9 mouse cellular contexts compared by ENCODE assay signal in the genomic region with DNA sequence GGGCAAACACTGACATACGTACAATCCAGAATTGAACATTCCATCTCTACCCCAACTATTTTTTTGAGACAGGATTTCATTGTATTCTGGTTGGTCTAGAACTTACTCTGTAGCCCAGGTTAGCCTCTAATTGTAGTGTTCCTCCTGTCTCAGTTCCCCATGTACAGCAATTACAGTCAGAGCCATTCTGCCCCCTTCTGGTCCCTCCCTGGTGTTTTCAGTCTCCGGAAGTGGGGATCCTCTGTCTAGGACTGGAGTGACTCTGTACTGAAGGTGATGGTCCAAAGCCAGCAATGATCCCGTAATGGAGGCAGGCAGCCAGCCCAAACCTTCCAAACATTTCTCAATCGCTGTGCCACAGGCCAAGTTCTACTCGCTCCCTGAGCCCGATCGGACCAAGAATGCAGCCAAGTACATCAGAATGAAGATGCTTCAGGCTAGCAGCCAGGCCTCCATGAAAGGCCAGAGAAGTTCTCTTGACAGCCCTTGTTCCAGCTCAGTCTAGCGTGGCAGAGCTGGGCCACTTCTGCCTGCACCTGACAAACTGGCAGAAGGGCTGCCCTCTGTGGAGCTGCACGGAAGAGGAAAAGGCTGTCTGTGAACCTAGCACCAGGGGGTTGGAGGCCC. TPM values are rescaled to one million over a fixed set of nuclear protein-coding genes. Genes with fewer than 3 reads are reported as not detected.
DNase-seq lines count a peak whose midpoint lies in the region; ATAC-seq and TF ChIP-seq lines count a peak whose summit lies in the region.
"Had no signal": no experiment of that assay in that cellular context is flagged by ENCODE, and none has a peak within 500 bp of the region (broad histone marks: within the 10 kb centered on the region; RNA-seq: fewer than 3 reads in every experiment).

No protein-coding gene starts in this region.

- H3K27me3 ChIP-seq in intestine, postnatal 0 days (replicated peaks; ENCODE audit: control insufficient read depth, insufficient read depth, low read length), result no peaks in the 10 kb centered on the region
- no peaks in the 10 kb centered on the region for H3K27me3 ChIP-seq in intestine, embryonic 16.5 days (replicated peaks; ENCODE audit: control insufficient read depth, insufficient read depth, low read length)
- H3K27me3 ChIP-seq: heart, embryonic 13.5 days had no signal

- H3K4me3 ChIP-seq in intestine, postnatal 0 days (ENCODE audit: low read depth, low read length), result no peak overlapping the region
- no peak overlapping the region for H3K4me3 ChIP-seq in intestine, embryonic 16.5 days (ENCODE audit: low read length)
- H3K4me3 ChIP-seq: heart, embryonic 13.5 days had no signal

- DNase-seq in adrenal gland, postnatal 10 days, result peak; percentile 81
- peak; percentile 22 to 53 for DNase-seq in frontal cortex, postnatal 36 days (ENCODE audit: low spot score in 2 of 2)
- peak; percentile 81 for DNase-seq in kidney, postnatal 14 days
- peak; percentile 68 for DNase-seq in ovary, adult 18-20 months (ENCODE audit: low spot score)
- DNase-seq in thymus, postnatal 36 days, result no peak
- DNase-seq in thymus, postnatal 14 days, result no peak

- no peak for ATAC-seq in intestine, postnatal 0 days
- no peak for ATAC-seq in intestine, embryonic 16.5 days

- no peaks in the 10 kb centered on the region for H3K4me1 ChIP-seq in intestine, postnatal 0 days (replicated peaks; ENCODE audit: control insufficient read depth, insufficient read depth, low read length)
- H3K4me1 ChIP-seq in intestine, embryonic 16.5 days (ENCODE audit: control insufficient read depth, insufficient read depth, low read length), result peaks cover 9% of the 10 kb centered on the region; the same call in 1 of the 2 replicates

- no peak overlapping the region for H3K4me2 ChIP-seq in intestine, postnatal 0 days (replicated peaks; ENCODE audit: low read depth)
- no peak overlapping the region for H3K4me2 ChIP-seq in intestine, embryonic 16.5 days (ENCODE audit: low read depth, low read length)
- H3K4me2 ChIP-seq: heart, embryonic 13.5 days had no signal

- H3K9me3 ChIP-seq in intestine, postnatal 0 days (ENCODE audit: control insufficient read depth), result no peaks in the 10 kb centered on the region
- H3K9me3 ChIP-seq in intestine, embryonic 16.5 days (ENCODE audit: control insufficient read depth, low read length), result no peaks in the 10 kb centered on the region
- H3K9me3 ChIP-seq: heart, embryonic 13.5 days had no signal

- WGBS in intestine, postnatal 0 days, result 83% methylated on average over 9 of the region's 9 CpGs
- WGBS in intestine, embryonic 16.5 days, result 86% methylated on average over 9 of the region's 9 CpGs

- H3K9ac ChIP-seq in intestine, postnatal 0 days (ENCODE audit: low read depth, low read length), result no peak overlapping the region
- no peak overlapping the region for H3K9ac ChIP-seq in intestine, embryonic 16.5 days (ENCODE audit: low read depth, low read length)
- H3K9ac ChIP-seq: heart, embryonic 13.5 days had no signal

- TF ChIP-seq CTCF in intestine, postnatal 0 days (IDR thresholded peaks at IDR 0.05; ENCODE audit: low read depth), result peak; percentile 52

- H3K36me3 ChIP-seq in intestine, postnatal 0 days (ENCODE audit: control insufficient read depth, insufficient read depth), result no peaks in the 10 kb centered on the region
- H3K36me3 ChIP-seq in intestine, embryonic 16.5 days (ENCODE audit: control insufficient read depth, insufficient read depth, low read length), result no peaks in the 10 kb centered on the region
- H3K36me3 ChIP-seq: heart, embryonic 13.5 days had no signal

- no peak overlapping the region for H3K27ac ChIP-seq in intestine, postnatal 0 days (ENCODE audit: low read depth, low read length)
- no peak overlapping the region for H3K27ac ChIP-seq in intestine, embryonic 16.5 days (ENCODE audit: low read length)
- H3K27ac ChIP-seq: heart, embryonic 13.5 days had no signal

RNA-seq across cellular contexts. Expression of gene Gpd1l, which starts 3.2 kb away (rescaled TPM):
- polyA plus RNA-seq in intestine, postnatal 0 days (2015; fragmentation: Nextera tagmentation; extraction: Ambion mirVana), result 31.4 and 32.9 TPM in 2 replicates
- 25.4 and 27.4 TPM in 2 replicates for polyA plus RNA-seq in intestine, embryonic 16.5 days (2015; fragmentation: Nextera tagmentation; extraction: Ambion mirVana)
- 10 to 100 TPM; 25.1 to 30.8 TPM for total RNA-seq in adrenal gland, postnatal 10 days (2021)

RNA-seq across cellular contexts. Expression of gene Osbpl10, which starts 47.8 kb away (rescaled TPM):
- 3.8 and 4.3 TPM in 2 replicates for polyA plus RNA-seq in intestine, postnatal 0 days (2015; fragmentation: Nextera tagmentation; extraction: Ambion mirVana)
- polyA plus RNA-seq in intestine, embryonic 16.5 days (2015; fragmentation: Nextera tagmentation; extraction: Ambion mirVana), result 1.4 and 2.5 TPM in 2 replicates
- 1 to 10 TPM; 8.1 to 8.5 TPM for total RNA-seq in adrenal gland, postnatal 10 days (2021)

RNA-seq across cellular contexts. Expression of gene Rps27rt, which starts 52.0 kb away (rescaled TPM):
- polyA plus RNA-seq in intestine, postnatal 0 days (2015; fragmentation: Nextera tagmentation; extraction: Ambion mirVana), result 456 and 498 TPM in 2 replicates
- polyA plus RNA-seq in intestine, embryonic 16.5 days (2015; fragmentation: Nextera tagmentation; extraction: Ambion mirVana), result 264 and 268 TPM in 2 replicates
- total RNA-seq in adrenal gland, postnatal 10 days (2021), result 10 to 100 TPM; 43.0 to 65.9 TPM

Comparison
In these comparisons a context has a peak if more than half of its experiments do, and no peak if none do; other contexts are left out.
1. DNase-seq: peak in adrenal gland, postnatal 10 days (single experiment), frontal cortex, postnatal 36 days (2 of 2), kidney, postnatal 14 days (single experiment) and ovary, adult 18-20 months (single experiment); none in thymus, postnatal 36 days (0 of 2) and thymus, postnatal 14 days (single experiment).